Mouse (Mus musculus) limb, embryonic 13.5 days (tissue): ENCODE data around the gene Cmss1. TPM values are rescaled to one million over a fixed set of nuclear protein-coding genes. Genes with fewer than 3 reads are reported as not detected.

Experiments used
- ATAC-seq: fragments of 200-750 bp; cut with Nextera tagmentation; 2 replicates; pipeline ENCODE4 v1.8.0; 2017; ENCODE audit warnings: low read depth, moderate number of reproducible peaks, moderate TSS enrichment; ENCODE audit not compliant: low FRiP score
- H3K27ac ChIP-seq: fragments of 300-500 bp; sonication (generic); 2 replicates; pipeline ENCODE4 v1.5.1; 2015; ENCODE audit warnings: inconsistent platforms, mild to moderate bottlenecking, moderate library complexity
- H3K27me3 ChIP-seq: fragments of 300-500 bp; sonication (generic); 2 replicates; pipeline ENCODE4 v1.6.1; 2015; ENCODE audit warnings: mild to moderate bottlenecking, inconsistent platforms
- H3K36me3 ChIP-seq: fragments of 300-500 bp; sonication (generic); 2 replicates; pipeline ENCODE4 v1.6.1; 2015; ENCODE audit warnings: inconsistent platforms, mild to moderate bottlenecking, moderate library complexity
- H3K4me1 ChIP-seq: fragments of 300-500 bp; sonication (generic); 2 replicates; pipeline ENCODE4 v1.6.1; 2015; ENCODE audit warnings: inconsistent platforms
- H3K4me2 ChIP-seq: fragments of 300-500 bp; sonication (generic); replicated peaks from 2 replicates; pipeline ENCODE4 v1.6.1; 2015; ENCODE audit warnings: inconsistent platforms, mild to moderate bottlenecking, moderate library complexity
- H3K4me3 ChIP-seq: fragments of 300-500 bp; sonication (generic); 2 replicates; pipeline ENCODE4 v1.5.1; 2015; ENCODE audit warnings: moderate library complexity, mild to moderate bottlenecking, inconsistent platforms
- H3K9ac ChIP-seq: fragments of 300-500 bp; sonication (generic); 2 replicates; pipeline ENCODE4 v1.6.1; 2015; ENCODE audit warnings: mild to moderate bottlenecking, inconsistent platforms
- H3K9me3 ChIP-seq: fragments of 300-500 bp; sonication (generic); 2 replicates; pipeline ENCODE4 v1.6.1; 2016; ENCODE audit warnings: inconsistent platforms
- WGBS: fragments of 180-500 bp; shearing (Covaris S2); methylation state at CpG from one replicate; pipeline ENCODE4 v1.1.7; 2015; 5-methylcytosine and 5-hydroxymethylcytosine counted together
- polyA plus RNA-seq: library from polyadenylated mRNA; unstranded; fragments of >200 nt; fragmentation: Nextera tagmentation; extraction: Ambion mirVana; gene quantifications from 2 replicates; pipeline ENCODE4 v1.2.1, GENCODE M21; 2015

The Cmss1 gene
- polyA plus RNA-seq, 1 experiment from 2014 or later, result 50.6 TPM

GRCm38 (mm10) chr16:57555667-57556066 lies 51.0 kb downstream of the Cmss1 start:
- H3K27me3 ChIP-seq, result no peaks in the 10 kb centered on the region
- H3K36me3 ChIP-seq, result peaks cover 10% of the 10 kb centered on the region; the same call in 1 of the 2 replicates
- H3K4me2 ChIP-seq, result no peak overlapping the region
- H3K4me1 ChIP-seq, result peaks cover 41% of the 10 kb centered on the region
- H3K4me3 ChIP-seq, result no peak overlapping the region
- H3K9me3 ChIP-seq, result no peaks in the 10 kb centered on the region
- ATAC-seq, result no peak
- 84% methylated on average over 4 of the region's 4 CpGs for WGBS
- no peak overlapping the region for H3K9ac ChIP-seq
- no peak overlapping the region for H3K27ac ChIP-seq

DNA sequence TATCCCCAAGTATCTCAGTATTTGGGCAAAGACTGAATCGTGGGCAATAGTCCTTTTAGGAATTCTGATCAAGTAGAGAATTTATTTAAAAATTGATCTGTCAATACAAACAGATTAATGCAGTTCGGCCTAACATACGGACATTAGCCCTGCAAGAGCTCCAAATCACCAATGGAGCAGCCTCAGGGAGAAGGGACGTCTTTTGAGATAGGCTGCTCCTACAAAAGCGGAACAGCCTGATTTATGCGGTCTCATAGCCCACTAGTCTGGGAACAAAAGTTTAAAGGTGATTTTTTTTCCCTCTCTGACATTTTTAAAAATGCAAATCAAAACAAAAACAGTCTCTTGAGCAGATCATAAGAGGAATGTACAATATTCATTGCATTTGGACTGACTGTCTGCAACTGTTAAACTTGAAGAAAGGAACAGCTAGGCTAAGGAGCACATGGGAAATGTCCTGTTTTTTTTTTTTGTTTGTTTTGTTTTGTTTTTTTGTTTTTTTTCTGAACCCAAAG lies 51.7 kb downstream of the Cmss1 start:
- WGBS, result 85% methylated on average over 6 of the region's 6 CpGs

DNA sequence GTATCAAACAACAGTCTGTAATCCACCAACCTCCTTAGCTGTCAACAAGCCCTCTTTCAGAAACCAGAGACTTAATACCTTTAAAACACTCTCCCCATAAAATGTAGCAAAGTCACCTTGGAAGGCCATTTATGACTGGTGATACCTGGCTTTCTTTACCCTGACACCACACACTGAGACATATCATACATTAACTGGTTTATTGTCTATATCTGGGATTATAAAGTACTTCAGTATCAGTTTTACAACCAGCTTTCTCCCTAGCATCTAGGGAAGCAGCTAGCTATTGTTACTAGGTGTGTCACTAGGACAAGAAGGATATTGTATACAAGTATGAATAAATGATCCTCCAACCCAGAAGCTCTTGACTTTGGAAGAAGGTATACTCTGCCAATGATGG lies 53.4 kb downstream of the Cmss1 start:
- Histone ChIP-seq H3K4me3 (no peak overlapping the region), H3K27me3 (no peaks in the 10 kb centered on the region), H3K27ac (no peak overlapping the region), H3K36me3 (peaks cover 10% of the 10 kb centered on the region; the same call in 1 of the 2 replicates), H3K4me1 (peaks cover 47% of the 10 kb centered on the region), H3K9me3 (no peaks in the 10 kb centered on the region), H3K4me2 (0 out of 2 replicates have a peak overlapping the region, but pooled peaks have one; percentile 63), H3K9ac (no peak overlapping the region)
- no peak for ATAC-seq

More for the DNA sequence above, 51.7 kb downstream of the Cmss1 start:
- peaks cover 10% of the 10 kb centered on the region; the same call in 1 of the 2 replicates for H3K36me3 ChIP-seq
- H3K4me2 ChIP-seq, result no peak overlapping the region
- no peaks in the 10 kb centered on the region for H3K9me3 ChIP-seq
- H3K27me3 ChIP-seq, result no peaks in the 10 kb centered on the region
- no peak overlapping the region for H3K4me3 ChIP-seq
- H3K9ac ChIP-seq, result no peak overlapping the region
- H3K4me1 ChIP-seq, result peaks cover 42% of the 10 kb centered on the region
- ATAC-seq, result no peak
- H3K27ac ChIP-seq, result no peak overlapping the region

DNA sequence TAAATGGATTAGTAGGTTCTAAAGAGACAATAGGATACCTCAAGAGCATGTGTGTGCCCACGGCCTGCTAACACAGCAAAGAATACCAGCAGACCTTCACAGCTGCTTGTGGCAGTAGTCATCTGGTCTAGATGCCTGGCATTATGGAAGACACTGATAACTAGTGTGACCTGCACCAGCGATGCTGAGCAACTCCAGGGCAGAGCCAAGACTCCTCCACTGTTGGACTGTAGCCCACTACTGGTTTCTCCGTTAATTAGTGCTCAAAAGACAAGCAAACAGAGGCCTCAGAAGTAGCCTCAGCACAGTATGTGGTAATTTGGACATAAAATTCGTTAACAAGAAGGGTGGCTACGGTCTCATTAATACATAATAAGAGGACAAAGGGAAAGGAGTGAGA lies 54.0 kb downstream of the Cmss1 start:
- H3K9me3 ChIP-seq, result no peaks in the 10 kb centered on the region
- H3K27ac ChIP-seq, result no peak overlapping the region
- ATAC-seq, result no peak
- H3K27me3 ChIP-seq, result no peaks in the 10 kb centered on the region
- peaks cover 50% of the 10 kb centered on the region for H3K4me1 ChIP-seq
- H3K4me2 ChIP-seq, result peak overlapping the region; percentile 63
- H3K9ac ChIP-seq, result no peak overlapping the region
- no peak overlapping the region for H3K4me3 ChIP-seq
- peaks cover 10% of the 10 kb centered on the region; the same call in 1 of the 2 replicates for H3K36me3 ChIP-seq
- 81% methylated on average over 5 of the region's 5 CpGs for WGBS

DNA sequence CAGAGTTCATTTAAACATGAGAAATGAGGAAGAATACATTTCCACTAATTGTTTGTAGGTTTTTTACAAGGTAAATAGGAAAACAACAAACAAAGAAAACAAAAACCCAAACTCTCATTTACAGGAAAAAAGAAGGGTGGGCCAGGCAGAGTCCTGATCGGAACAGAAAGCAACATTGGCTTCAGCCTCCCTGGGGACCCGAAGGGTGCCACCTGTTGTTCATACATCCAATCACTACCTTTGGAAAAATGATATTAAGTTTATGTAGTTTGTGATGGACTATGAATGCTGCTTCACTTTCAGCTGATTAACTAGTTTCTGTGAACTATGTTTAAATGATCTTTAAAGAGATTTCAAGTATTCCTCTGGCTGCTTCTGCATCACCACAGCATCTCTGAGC lies 55.0 kb downstream of the Cmss1 start:
- Histone ChIP-seq H3K27ac (no peak overlapping the region), H3K9ac (no peak overlapping the region), H3K9me3 (no peaks in the 10 kb centered on the region), H3K4me3 (peak overlapping the region; percentile 43), H3K36me3 (peaks cover 10% of the 10 kb centered on the region; the same call in 1 of the 2 replicates), H3K4me1 (peaks cover 47% of the 10 kb centered on the region), H3K27me3 (no peaks in the 10 kb centered on the region), H3K4me2 (peak overlapping the region; percentile 63)
- 71% methylated on average over 2 of the region's 2 CpGs for WGBS
- ATAC-seq, result no peak

DNA sequence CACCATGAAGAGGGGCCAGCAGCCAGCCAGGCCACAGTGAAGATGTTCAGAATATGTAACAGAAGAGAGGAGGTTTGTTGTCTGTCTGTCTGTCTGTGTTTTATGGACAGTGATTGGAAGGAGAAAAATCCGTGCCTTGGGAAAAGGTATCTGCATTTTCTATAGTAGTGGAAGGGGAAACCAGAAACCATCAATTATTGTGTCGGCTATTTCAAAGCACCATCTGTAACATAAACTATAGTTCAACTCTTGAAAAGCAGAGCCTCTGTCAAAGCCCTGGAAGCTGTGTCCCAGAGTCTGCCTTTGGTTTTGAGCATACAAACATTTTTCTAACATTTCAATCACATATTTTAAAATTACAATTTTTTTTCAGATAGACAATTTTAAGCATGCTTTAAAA lies 55.8 kb downstream of the Cmss1 start:
- peak overlapping the region; percentile 63 for H3K4me2 ChIP-seq
- peaks cover 41% of the 10 kb centered on the region for H3K4me1 ChIP-seq
- peaks cover 10% of the 10 kb centered on the region; the same call in 1 of the 2 replicates for H3K36me3 ChIP-seq
- 2% methylated on average over 2 of the region's 2 CpGs for WGBS
- ATAC-seq, result no peak
- no peak overlapping the region for H3K27ac ChIP-seq
- H3K27me3 ChIP-seq, result no peaks in the 10 kb centered on the region
- peak overlapping the region; percentile 43 for H3K4me3 ChIP-seq
- H3K9ac ChIP-seq, result peak overlapping the region; percentile 55
- H3K9me3 ChIP-seq, result no peaks in the 10 kb centered on the region

GRCm38 (mm10) chr16:57550088-57550487 lies 56.6 kb downstream of the Cmss1 start:
- peak overlapping the region; percentile 77 for H3K4me2 ChIP-seq
- WGBS, result 24% methylated on average over 3 of the region's 3 CpGs
- H3K4me1 ChIP-seq, result peaks cover 41% of the 10 kb centered on the region
- ATAC-seq, result no peak
- H3K27ac ChIP-seq, result no peak overlapping the region
- H3K4me3 ChIP-seq, result peak overlapping the region; percentile 77
- peaks cover 10% of the 10 kb centered on the region; the same call in 1 of the 2 replicates for H3K36me3 ChIP-seq
- H3K27me3 ChIP-seq, result no peaks in the 10 kb centered on the region
- peak overlapping the region; percentile 95 for H3K9ac ChIP-seq
- no peaks in the 10 kb centered on the region for H3K9me3 ChIP-seq

DNA sequence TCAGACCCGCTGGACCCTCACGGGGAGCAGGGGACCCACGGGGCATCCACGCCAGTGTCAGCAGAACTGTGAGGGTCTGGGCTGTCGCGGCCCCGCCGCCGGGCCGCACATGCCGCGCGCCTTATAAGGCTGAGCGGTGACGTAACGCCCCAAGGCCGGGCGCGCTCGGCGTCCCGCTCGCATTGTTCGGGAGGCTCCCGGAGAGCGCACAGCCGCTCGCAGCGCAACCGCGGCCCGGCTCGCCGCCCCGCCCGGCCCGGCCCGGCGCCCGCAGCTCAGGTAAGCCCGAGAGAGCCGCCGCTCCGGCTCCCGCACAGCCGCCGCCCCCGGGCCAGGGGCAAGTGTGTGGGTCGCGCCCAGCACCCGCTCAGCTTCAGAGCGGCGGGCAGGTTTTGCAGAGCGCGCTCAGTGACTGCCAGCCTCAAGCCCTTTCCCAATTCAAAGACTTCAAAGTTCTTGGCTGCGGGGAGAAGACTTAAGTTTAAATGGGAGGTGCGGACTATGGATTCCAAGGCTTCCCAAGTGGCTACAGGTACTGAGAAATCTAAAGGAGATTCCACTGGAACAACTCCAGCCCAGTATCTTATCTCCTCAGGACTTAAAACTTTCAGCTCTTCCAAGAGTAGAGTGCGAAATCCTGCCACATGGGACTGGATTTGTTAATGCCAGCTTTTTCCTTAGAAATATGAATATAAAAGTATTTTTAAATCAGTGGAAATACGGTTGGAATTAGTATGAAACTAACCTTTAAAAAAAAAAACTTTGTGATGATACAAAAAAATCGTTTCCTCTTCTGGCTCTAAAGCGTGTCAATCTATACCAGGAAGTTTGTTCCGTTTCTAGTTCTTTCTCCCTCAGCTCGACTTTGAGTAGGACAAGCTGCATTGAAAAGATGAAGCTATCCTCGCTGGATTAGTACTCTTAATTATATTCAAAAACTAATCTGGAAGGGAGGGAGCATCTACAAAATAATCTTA lies 57.3 kb downstream of the Cmss1 start:
- Histone ChIP-seq H3K36me3 (peaks cover 10% of the 10 kb centered on the region; the same call in 1 of the 2 replicates), H3K4me1 (peaks cover 36% of the 10 kb centered on the region), H3K27ac (peak overlapping the region; percentile 91), H3K4me2 (peak overlapping the region; percentile 77), H3K9me3 (no peaks in the 10 kb centered on the region), H3K27me3 (no peaks in the 10 kb centered on the region), H3K9ac (peak overlapping the region; percentile 95), H3K4me3 (peak overlapping the region; percentile 77)
- 2% methylated on average over 58 of the region's 64 CpGs for WGBS
- peak; percentile 95 for ATAC-seq

DNA sequence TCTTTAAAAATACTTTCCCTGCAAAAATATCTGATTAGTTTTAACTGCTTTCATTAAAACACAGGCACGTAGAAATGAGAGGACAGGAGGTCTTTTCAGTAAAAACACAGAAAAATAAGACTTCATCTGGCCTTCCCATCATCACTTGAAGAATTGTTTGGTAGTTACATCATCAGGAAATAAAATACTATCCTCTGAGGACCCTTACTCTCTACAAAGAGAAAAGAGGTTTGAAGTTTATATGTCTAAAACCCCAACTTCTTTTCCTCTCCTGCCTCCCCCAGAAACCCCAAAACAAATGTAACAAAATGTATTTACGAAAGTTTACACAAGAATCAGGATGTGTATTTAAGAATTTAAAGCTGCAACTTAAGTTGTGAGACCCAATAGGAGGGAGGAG lies 58.1 kb downstream of the Cmss1 start:
- ATAC-seq, result peak; percentile 58; the same call in 1 of the 2 replicates
- peak overlapping the region; percentile 77 for H3K4me3 ChIP-seq
- H3K36me3 ChIP-seq, result peaks cover 10% of the 10 kb centered on the region; the same call in 1 of the 2 replicates
- H3K27ac ChIP-seq, result peak overlapping the region; percentile 91; the same call in 1 of the 2 replicates
- H3K9ac ChIP-seq, result peak overlapping the region; percentile 95
- 30% methylated on average over 2 of the region's 2 CpGs for WGBS
- H3K9me3 ChIP-seq, result no peaks in the 10 kb centered on the region
- H3K4me2 ChIP-seq, result peak overlapping the region; percentile 77
- H3K27me3 ChIP-seq, result no peaks in the 10 kb centered on the region
- peaks cover 32% of the 10 kb centered on the region for H3K4me1 ChIP-seq

GRCm38 (mm10) chr16:57546355-57546754 lies 60.3 kb downstream of the Cmss1 start:
- Histone ChIP-seq H3K36me3 (no peaks in the 10 kb centered on the region), H3K4me1 (peaks cover 14% of the 10 kb centered on the region), H3K4me3 (no peak overlapping the region), H3K9me3 (no peaks in the 10 kb centered on the region), H3K9ac (no peak overlapping the region), H3K27ac (no peak overlapping the region), H3K4me2 (no peak overlapping the region), H3K27me3 (no peaks in the 10 kb centered on the region)
- no peak for ATAC-seq
- WGBS, result 64% methylated on average over 1 of the region's 1 CpGs

- Histone ChIP-seq H3K4me1 (peaks cover 8% of the 10 kb centered on the region; the same call in 1 of the 2 replicates), H3K27ac (no peak overlapping the region), H3K4me2 (no peak overlapping the region), H3K27me3 (no peaks in the 10 kb centered on the region), H3K4me3 (no peak overlapping the region), H3K9ac (no peak overlapping the region), H3K36me3 (no peaks in the 10 kb centered on the region), H3K9me3 (no peaks in the 10 kb centered on the region)
- 80% methylated on average over 8 of the region's 8 CpGs for WGBS
- ATAC-seq, result no peak
Observed at GRCm38 (mm10) chr16:57544441-57544840, 62.2 kb downstream of the Cmss1 start.

GRCm38 (mm10) chr16:57543243-57543642 lies 63.4 kb downstream of the Cmss1 start:
- Histone ChIP-seq H3K4me2 (no peak overlapping the region), H3K9ac (no peak overlapping the region), H3K4me1 (peaks cover 9% of the 10 kb centered on the region), H3K9me3 (no peaks in the 10 kb centered on the region), H3K27me3 (no peaks in the 10 kb centered on the region), H3K4me3 (no peak overlapping the region), H3K36me3 (no peaks in the 10 kb centered on the region), H3K27ac (no peak overlapping the region)
- no peak for ATAC-seq
- WGBS, result 90% methylated on average over 3 of the region's 3 CpGs
